Mouse (Mus musculus): ENCODE data around the gene Chst11.

Gene Chst11

GRCm38 (mm10) chr10:83031561-83031960 lies 46.3 kb downstream of the Chst11 start:
- DNase-seq (ENCODE audit: low read depth in 1 of 2, low spot score in 2 of 2), result no peak

- DNase-seq (ENCODE audit: low read depth in 1 of 2, low spot score in 2 of 2), result no peak
These were observed 47.3 kb downstream of the Chst11 start for GRCm38 (mm10) chr10:83032559-83032958.

GRCm38 (mm10) chr10:83036340-83037045 lies 51.2 kb downstream of the Chst11 start:
- DNase-seq (ENCODE audit: low read depth in 1 of 2, low spot score in 2 of 2), result no peak

- no peak for DNase-seq (ENCODE audit: low read depth in 1 of 2, low spot score in 2 of 2)
These were observed 52.9 kb downstream of the Chst11 start for GRCm38 (mm10) chr10:83038166-83038565.

GRCm38 (mm10) chr10:83039414-83039813 lies 54.1 kb downstream of the Chst11 start:
- no peak for DNase-seq (ENCODE audit: low read depth in 1 of 2, low spot score in 2 of 2)

GRCm38 (mm10) chr10:83041875-83042274 lies 56.6 kb downstream of the Chst11 start:
- no peak for DNase-seq (ENCODE audit: low read depth in 1 of 2, low spot score in 2 of 2)

DNA sequence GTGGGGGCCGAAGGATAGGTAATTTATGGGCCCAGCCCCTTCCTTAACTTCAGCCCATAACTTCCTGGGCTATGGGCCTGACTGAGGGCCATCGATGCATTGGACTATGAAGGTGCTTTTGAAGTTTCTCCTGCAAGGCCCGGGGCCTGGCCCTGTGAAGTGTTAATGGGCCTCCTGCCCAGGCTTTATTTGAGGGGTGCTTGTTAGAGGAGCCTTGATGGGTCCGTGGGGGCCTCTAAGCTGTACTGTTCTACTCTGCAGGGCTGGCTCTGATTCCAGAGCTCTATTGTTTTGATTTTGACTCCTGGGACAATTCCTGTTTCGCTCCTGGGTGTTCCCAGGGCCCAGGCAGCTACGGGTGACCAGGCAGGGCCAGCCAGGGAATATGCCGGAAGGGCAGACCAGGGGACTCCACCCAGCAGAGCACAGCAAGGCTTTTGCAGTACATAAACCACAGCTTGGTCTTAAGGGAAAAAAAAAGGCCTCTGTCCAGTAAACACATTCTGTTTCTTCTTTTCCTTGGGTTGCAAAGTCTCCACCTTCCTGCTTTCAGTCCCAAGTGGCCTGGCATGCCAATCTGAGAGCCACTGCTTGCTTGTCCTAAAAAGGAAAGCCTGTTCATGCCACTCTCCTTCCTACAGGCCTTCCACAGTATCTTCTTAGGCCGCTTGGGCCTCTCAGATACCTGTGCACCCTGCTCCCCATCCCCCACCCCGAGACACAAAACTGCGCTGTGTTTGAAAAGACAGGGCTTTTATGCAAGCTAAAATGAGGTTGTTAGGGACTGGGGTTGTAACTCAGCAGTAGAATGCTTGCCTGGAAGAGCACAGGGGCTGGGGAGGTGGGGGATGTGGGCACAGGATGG lies 57.5 kb downstream of the Chst11 start:
- DNase-seq (ENCODE audit: low read depth in 1 of 2, low spot score in 2 of 2), result no peak

DNA sequence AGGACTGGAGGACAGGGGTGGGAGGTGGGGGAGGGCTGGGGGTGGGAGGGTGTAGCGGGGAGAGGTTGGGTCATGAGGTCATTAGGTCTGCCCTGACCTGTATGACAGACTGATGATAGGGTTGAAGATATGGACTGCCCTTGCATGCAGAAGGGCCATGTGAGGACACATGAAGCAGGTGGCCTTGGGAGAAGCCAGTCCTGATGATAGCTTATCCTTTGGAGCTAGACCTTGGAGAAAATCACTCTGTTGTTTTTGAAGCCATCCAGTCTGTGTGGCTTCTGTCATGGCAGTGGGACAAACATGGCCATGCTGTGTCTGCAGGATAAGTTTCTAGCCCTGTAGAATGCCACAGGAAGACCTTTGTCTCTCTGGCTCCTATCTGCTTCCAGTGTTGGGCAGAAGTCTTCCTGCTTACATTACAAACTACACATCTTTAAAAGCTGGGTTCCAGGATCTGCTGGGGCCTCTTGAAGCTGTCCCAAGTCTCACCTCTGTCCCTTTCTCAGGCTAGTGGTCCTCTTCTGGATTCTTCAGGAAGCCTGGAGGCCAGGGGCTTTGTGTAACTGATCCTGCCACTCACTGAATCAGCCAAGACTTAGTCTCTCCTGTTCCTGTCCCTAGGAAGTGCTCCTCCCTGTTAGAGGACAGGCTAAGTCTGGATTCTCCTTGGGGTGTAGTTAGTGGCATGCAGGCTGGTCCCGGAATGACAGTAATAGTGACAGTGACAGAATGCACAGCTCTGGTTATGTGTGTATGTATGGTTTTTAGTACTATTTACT lies 58.4 kb downstream of the Chst11 start:
- no peak for DNase-seq (ENCODE audit: low read depth in 1 of 2, low spot score in 2 of 2)

DNA sequence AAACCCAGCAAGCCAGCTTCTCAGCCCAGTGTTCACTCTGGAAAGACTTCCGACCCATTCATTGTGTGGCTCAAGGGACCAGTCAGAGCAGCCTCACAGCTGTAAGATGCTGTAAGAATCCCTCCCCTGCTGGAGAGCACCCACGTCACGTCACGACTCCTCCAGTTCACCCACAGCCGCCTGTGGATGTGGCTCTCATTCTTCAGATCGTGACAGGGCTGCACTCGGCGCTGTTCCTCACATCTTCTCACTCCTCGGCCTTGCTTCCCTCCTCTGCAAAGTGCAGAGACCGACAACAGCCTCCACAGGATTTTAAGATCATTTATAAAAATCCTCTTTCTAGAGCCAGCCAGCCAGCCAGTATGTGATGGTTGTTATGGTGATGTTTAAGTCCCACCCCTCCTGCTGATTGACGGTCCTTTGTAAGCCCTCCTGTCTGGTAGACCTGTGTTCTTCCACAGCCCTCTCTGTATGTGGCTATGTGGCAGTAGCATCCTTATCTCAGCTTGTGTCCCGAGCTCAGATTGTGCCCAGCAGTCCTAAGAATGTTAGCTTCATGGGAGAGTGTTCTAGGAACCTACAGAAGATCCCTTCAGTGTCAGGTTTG lies 64.0 kb downstream of the Chst11 start:
- no peak for DNase-seq (ENCODE audit: low read depth in 1 of 2, low spot score in 2 of 2)

- DNase-seq (ENCODE audit: low read depth in 1 of 2, low spot score in 2 of 2), result no peak
These were observed 68.7 kb downstream of the Chst11 start for GRCm38 (mm10) chr10:83053886-83054550.

DNA sequence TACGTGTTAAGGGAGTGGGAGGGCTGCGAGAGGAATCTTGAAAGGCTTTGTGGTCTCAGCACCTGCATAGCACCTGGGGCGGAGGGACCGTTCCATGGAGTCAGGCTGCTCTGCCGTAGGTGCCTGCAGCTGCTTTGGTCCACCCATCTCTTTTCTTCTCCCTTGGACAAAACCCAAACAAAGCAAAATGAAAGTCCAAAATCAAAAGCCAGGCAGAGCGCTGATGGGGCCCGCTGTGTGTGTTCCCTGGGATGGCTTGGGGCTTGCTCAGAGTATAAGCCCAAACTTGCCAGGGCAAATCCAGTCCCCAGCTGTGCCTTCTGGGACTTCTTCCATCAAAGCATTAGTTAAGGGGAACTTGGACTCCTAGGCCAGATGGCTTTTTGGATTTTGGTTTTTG lies 71.0 kb downstream of the Chst11 start:
- no peak for DNase-seq (ENCODE audit: low read depth in 1 of 2, low spot score in 2 of 2)

DNA sequence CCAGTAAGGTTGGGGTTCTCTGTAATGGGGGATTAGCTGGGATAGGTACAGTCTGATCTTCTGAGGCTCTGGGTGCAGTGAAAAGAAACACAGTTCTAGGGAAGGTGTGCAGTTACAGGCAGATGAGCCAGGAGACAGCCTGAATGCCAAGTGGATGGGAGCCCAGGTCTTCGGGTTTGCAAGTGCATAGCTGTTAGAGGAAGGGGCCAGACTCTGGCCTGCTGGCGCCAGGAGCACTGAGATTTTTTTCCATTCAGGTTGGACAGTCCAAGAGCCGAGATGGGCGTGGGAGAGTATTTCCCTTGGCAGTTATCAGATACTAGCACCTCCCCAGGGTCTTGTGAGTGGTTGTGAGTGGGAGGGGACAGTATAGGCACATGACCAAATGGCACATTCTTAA lies 71.6 kb downstream of the Chst11 start:
- DNase-seq (ENCODE audit: low read depth in 1 of 2, low spot score in 2 of 2), result no peak

- DNase-seq (ENCODE audit: low read depth in 1 of 2, low spot score in 2 of 2), result no peak
These were observed 74.9 kb downstream of the Chst11 start for GRCm38 (mm10) chr10:83060066-83060782.

GRCm38 (mm10) chr10:83062315-83062714 lies 77.0 kb downstream of the Chst11 start:
- no peak for DNase-seq (ENCODE audit: low read depth in 1 of 2, low spot score in 2 of 2)

- no peak for DNase-seq (ENCODE audit: low read depth in 1 of 2, low spot score in 2 of 2)
These were observed 79.5 kb downstream of the Chst11 start for GRCm38 (mm10) chr10:83064796-83065195.

DNA sequence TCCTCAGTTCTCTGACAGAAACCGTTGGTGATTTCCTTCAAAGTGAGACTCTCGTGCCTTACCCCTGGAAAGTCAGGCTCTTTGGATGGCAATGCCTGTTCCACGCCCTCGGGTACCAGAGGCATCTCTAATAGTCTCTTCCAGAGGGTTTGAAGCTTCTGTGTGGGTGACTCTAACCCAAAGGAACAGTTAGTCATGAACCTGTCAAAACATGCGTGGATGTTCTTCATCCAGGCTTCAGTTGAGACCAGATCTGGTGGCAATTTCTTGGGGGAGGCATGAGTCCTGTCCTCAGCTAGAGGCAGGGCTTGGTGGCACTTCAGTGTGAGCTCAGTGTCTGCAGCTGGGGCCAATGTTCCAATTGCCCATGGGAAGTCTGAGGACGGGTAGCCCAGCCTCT lies 80.9 kb downstream of the Chst11 start:
- no peak for DNase-seq (ENCODE audit: low read depth in 1 of 2, low spot score in 2 of 2)

GRCm38 (mm10) chr10:83067305-83067704 lies 82.0 kb downstream of the Chst11 start:
- DNase-seq (ENCODE audit: low read depth in 1 of 2, low spot score in 2 of 2), result no peak

GRCm38 (mm10) chr10:83068466-83068865 lies 83.2 kb downstream of the Chst11 start:
- DNase-seq (ENCODE audit: low read depth in 1 of 2, low spot score in 2 of 2), result no peak

GRCm38 (mm10) chr10:83069791-83070190 lies 84.5 kb downstream of the Chst11 start:
- DNase-seq (ENCODE audit: low read depth in 1 of 2, low spot score in 2 of 2), result no peak

Data from monocyte, adult 2 months (primary cell).